Mouse (Mus musculus): ENCODE results near the gene Fbxo10.
A peak's percentile ranks its signal among the peaks of the same experiment; 100 is the strongest.
"Not testable (repeated sequence)": the region's sequence is repeated elsewhere in the genome, so short reads cannot be mapped to it uniquely, and the experiment has no call there.

Fbxo10 gene

DNA sequence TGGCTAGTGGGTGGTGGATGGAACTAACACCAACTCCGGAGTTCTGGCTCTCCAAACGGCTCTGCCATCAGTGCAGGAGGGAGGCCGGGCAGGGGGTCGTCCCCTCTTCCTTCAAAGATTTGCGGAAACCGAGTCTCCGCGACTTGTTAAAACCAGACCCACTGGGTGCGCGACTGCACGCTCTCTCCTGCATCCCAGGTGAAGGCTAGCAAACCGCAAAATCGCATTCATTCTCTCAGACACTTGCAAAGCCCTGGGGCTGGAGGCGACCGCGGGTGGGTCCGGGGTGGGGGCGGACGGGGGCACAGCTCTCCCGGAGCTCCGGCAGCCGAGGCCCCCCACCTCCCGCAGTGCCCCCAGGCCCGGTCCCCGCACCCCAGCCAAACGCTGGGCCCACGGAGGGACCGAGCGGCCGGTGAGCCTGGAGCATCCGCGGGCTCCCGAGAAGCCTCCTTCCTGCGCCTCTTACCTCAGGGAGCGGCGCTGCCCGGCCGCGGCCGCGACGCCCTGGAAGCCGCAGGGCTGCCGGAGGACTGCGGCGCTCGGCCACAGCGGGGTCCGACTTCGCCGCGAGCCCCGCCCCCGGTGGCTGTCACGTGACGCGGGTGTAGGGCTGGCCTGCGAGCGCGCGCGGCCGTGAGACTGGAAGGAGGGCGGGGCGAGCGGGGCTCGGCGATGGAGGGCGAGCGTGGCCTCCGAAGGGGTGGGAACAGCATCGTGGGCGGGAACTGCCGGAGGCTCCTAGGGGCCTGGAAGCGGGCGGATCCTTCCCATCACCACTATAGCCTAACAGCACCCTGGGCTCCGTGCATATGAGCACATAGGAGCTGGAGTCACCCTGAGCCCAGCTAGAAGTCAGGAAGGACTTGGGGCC is at the start of gene Fbxo10:
TSS of gene Fbxo10 (minus strand) at position 584 of the 874 bp plus-strand sequence.
- DNase-seq = peak; percentile 89

DNA sequence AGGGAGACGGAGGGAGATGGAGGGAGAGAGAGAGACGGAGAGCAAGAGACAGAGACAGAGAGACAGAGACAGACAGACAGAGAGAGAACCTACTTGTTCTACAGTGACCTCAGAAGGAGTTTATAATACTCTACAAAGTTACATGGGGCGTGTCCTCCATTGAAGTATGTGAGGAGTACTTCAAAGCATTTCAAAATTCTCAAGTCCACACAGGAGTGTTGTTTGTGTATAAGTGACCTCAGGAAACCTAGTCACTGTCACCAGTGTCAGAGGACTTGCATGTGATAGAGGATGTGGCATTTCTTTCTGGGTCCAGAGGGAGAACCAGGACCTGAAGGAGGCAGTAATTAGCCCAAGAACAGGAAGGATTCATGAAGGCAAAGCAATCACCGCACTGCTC is 46.6 kb upstream of the Fbxo10 start:
- no peak for DNase-seq

GRCm38 (mm10) chr4:45121311-45121710 is 36.9 kb upstream of the Fbxo10 start:
- DNase-seq = no peak

DNA sequence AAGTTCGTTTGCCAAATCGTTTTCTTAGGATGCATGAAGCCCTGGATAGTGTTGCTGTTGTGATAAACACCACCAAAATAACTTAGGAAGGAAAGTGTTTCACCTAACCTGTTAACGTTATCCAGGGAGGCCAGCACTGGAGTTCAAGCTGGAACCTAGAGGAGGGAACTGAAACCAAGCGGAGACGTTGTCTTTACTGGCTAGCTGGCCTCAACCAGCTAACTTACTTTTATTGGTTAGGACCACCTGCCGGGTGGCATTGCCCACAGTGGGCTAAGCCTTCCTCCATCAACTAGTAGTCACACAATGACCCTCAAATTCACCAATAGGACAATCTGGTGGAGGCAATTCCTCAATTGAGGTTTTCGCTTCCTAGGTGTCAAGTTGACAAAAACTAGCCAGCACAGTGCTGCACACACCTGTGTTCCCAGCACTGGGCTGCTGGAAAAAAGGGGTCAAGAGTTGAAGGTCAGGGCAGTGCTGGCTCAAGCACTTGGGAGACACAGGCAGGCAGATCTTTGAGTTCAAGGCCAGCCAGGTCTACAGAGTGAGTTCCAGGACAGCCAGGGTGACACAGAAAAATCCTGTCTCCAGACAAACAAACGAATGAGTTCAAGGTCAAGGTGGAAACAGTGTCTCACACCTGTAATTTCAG is 24.2 kb upstream of the Fbxo10 start:
- no peak for DNase-seq

DNA sequence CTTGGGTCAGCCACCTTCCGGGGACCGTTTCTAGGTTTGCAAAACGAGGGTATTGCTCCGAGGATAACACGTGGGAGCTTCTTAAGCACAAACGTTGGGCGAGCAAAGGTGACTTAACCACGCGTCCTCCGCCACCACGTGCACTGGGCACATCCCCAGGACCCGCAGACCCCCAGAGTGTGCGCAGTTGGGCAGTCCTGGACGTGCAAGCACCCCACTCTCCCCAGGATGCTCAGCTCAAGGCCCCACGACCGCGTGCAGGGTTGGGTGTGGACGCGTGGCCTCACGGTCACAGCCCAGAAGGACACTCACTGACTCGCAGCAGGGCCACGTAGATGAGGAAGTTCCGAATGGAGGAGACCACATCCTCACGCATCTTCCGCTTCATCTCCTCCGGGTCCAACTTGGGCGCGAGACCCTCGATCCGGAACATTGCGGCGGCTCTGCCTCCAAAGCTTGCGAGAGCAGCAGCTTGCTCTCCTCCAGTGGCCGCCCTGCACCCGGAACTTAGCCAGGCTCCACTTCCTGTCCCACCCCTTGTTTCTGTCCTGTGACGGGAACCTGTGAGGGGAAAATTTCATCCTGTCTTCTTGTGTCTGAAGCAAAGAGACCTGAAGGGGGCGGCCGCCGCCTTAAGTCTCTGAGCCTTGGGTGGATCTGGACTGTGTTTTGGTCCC is 23.3 kb upstream of the Fbxo10 start, which contains the start of gene Tomm5:
TSS of gene Tomm5 (minus strand) at position 514 of the 677 bp plus-strand sequence.
- DNase-seq = peak; percentile 86

DNA sequence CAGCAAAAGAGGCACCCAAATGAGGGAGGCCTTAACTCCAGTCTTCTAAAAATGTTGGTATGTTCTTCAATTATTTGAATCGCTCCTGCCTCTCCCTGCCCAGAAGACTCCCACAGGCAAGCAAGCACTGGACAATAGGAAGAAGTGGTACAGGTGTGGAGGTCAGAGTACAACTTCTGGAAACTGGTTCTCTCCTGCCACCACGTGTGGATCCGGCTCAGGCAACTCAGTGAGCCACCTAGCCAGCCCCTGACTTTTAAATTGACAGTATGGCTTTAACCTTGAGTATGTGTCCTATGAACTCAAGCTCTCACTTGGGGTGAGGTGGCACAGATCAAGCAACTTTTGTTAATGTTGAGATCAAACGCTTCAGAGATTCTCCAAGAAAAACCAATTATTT is 22.7 kb upstream of the Fbxo10 start:
- DNase-seq = no peak

DNA sequence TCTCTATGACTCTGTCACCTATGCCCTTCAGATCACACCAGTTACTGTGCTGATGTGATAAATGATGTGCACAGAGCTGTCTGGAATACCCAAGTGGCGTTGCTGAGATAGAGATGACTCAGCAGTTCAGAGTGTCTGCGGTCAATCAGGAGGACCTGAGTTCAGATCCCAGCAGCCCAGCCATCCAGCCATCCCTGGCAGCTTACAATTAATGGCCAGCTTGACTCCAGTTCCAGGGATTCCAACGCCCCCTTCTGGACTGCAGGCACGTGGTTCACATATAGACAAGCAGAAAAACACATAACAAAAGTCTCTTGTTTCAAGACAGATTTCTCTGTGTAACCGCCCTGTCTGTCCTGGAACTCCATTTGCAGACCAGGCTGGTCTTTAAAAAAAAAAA is 22.0 kb upstream of the Fbxo10 start:
- DNase-seq = no peak

- DNase-seq = peak; percentile 61
These were observed 12.9 kb upstream of the Fbxo10 start for GRCm38 (mm10) chr4:45097198-45097872.

DNA sequence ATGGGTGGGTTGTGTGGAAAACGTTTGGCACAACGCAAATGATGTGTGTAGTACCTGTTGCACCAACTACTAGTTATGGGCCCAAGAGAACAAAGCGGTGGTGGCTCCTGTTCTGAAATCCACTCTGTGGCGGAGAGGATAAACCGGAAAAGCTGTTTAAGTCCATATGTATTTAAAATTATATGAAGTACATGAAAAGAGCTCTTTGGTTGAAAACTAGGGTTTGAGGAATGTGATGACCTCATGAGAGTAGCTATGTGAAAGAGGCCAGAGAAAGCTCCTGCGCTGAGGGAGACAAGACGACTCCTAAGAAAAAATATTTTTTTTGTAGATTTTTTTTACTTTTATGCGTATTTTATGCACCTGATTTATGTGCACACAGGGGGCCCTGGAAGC is 489 bp upstream of the Fbxo10 start:
- no peak for DNase-seq

GRCm38 (mm10) chr4:45083487-45083886 is 917 bp downstream of the Fbxo10 start:
- no peak for DNase-seq

DNA sequence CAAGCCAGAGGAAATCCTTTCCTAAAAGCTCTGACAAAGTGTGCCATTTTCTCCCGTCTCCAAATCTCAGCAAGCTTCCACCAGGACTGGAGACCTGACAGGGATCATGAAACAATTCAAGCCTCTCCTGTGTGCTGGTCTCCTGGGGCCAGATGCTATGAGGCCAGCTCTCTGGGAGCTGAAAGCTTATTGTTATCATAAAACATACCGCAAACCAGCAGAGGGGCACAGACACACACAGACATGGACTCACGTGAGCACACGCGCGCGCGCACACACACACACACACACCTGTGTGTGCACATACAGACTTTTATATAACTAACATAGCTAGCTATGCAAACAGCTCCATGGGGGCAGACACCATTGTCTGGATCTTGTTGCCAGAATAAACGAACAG is 1.5 kb downstream of the Fbxo10 start:
- DNase-seq = no peak

DNA sequence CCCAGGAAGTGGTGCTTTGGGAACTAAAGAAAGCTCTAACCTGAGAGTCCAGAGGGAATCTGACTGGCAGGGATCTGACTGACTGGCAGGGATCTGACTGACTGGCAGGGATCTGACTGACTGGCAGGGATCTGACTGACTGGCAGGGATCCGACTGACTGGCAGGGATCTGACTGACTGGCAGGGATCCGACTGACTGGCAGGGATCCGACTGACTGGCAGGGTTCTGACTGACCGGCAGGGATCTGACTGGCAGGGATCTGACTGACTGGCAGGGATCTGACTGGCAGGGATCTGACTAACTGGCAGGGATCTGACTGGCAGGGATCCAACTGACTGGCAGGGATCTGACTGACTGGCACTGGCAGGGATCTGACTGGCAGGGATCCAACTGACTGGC is 3.4 kb downstream of the Fbxo10 start:
- DNase-seq = not testable (repeated sequence)

GRCm38 (mm10) chr4:45073544-45073943 is 10.9 kb downstream of the Fbxo10 start:
- no peak for DNase-seq

- no peak for DNase-seq
These were observed 12.0 kb downstream of the Fbxo10 start for GRCm38 (mm10) chr4:45072261-45072973.

DNA sequence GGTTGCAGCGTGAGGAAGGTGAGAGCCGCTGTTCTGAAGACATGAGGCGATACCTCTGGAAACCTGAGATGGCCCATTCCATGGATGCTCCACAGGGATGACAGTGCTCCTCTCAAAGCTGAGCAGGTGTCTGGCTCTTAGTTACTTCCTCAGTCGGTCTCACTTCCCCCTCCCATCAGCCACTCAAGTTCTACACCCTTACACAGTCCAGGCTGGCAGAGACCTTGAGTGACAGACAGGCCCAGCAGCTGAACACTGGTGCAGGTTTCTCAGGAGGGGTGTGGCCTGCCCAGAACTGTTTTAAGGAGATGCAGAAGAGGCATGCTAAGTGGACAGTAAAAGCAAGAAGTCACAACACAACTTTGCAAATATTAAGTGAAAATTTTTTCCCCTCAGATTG is 16.7 kb downstream of the Fbxo10 start:
- no peak for DNase-seq

- no peak for DNase-seq
These were observed 18.2 kb downstream of the Fbxo10 start for GRCm38 (mm10) chr4:45066036-45066730.

GRCm38 (mm10) chr4:45064577-45064976 is 19.8 kb downstream of the Fbxo10 start:
- no peak for DNase-seq

DNA sequence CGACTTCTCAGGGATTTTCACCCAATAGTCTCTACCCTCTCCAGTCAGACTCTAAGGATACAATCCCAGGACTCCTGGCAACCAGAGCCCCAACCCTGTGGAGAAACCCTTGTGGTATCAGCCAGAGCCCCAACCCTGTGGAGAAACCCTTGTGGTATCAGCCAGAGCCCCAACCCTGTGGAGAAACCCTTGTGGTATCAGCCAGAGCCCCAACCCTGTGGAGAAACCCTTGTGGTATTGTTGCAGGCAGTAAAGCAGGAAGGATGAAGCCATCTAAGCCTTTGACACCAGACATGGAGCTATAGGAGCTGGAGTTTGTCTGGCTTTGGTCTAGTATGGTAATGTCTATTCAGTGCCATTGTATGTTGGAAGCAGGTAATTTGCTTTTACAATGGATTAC is 20.6 kb downstream of the Fbxo10 start:
- not testable (repeated sequence) for DNase-seq

GRCm38 (mm10) chr4:45055451-45055850 is 29.0 kb downstream of the Fbxo10 start:
- no peak for DNase-seq

DNA sequence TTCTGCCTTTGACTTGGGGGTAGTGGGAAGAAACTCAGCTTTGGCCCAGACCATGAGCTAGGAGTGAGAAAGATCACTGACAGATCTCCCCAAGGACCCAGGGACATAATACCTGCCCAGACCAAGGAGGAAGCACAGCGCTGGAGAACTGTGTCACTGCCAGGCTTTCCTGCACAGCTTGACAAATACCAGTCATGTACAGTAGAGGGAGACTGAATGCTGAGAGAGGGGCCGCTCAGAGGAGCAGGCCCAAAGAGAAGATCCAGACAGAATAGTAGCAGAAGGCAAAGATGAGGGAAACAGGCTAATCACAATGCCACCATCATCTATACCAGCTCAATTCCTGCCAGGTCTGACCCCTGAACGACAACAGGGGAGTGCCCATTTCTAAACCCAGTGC is 29.5 kb downstream of the Fbxo10 start:
- DNase-seq = no peak

DNA sequence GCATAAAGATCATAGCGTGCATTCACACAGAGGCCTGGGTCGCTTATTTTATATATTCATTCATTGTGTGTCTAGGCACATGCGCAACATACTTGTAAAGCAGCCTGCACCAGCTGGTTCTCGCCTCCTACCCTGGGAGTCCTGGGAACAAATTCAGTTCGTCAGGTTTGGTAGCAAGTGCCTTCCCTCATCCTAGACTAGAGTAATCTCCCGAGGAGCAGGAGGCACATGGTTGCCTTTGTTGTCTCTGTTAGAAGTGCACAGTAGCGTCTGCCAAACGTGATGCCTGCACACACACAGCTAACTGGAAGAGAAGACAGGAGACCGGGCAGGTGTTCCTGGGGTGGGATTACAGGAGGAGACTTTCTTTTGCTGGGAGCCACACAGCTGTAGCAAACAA is 36.4 kb downstream of the Fbxo10 start:
- no peak for DNase-seq

Measured in thymus, postnatal 25 days (tissue).